Mouse (Mus musculus) Patski (cell line): ENCODE results near the gene Bcl11b. TPM values are rescaled to one million over a fixed set of nuclear protein-coding genes. Genes with fewer than 3 reads are reported as not detected.

Experiments used
- ATAC-seq: fragments of 100-300 bp; one replicate; pipeline ENCODE4 v1.8.0; 2021
- CTCF ChIA-PET: fragments of 350-600 bp; sonication (Branson Sonifier 250); formaldehyde crosslinking; loops from one replicate; lab custom pipeline; 2022; ENCODE audit warnings: inconsistent platforms; lab: Charles Lee
- POLR2A ChIA-PET: fragments of 350-600 bp; sonication (Branson Sonifier 250); formaldehyde crosslinking; loops from one replicate; lab custom pipeline; 2022; ENCODE audit warnings: antibody characterized with exemption, inconsistent platforms; lab: Charles Lee
- DNase-seq: peaks from one replicate; pipeline ENCODE4 v3.0.0-alpha.2; 2011; ENCODE audit warnings: low read depth, low spot score
- H3K27me3 ChIP-seq: fragments of 371-371 bp; one replicate; pipeline ENCODE4 v1.5.1; 2021
- CTCF ChIP-seq: fragments of 100-300 bp; IDR thresholded peaks from one replicate; pipeline ENCODE4 v1.5.1; 2021
- in situ Hi-C: fragments of 300-500 bp; cut with MboI; formaldehyde crosslinking; loops from 3 replicates; pipeline ENCODE4 v1.11.1; 2018; ENCODE audit warnings: low pct_unique_long_range_greater_than_20kb, mixed read lengths
- polyA plus RNA-seq: library from polyadenylated mRNA; unstranded; gene quantifications from one replicate; pipeline ENCODE4 v1.2.3, GENCODE M21; 2021

Gene Bcl11b
- polyA plus RNA-seq, 1 experiment from 2014 or later, result 0.06 TPM

DNA sequence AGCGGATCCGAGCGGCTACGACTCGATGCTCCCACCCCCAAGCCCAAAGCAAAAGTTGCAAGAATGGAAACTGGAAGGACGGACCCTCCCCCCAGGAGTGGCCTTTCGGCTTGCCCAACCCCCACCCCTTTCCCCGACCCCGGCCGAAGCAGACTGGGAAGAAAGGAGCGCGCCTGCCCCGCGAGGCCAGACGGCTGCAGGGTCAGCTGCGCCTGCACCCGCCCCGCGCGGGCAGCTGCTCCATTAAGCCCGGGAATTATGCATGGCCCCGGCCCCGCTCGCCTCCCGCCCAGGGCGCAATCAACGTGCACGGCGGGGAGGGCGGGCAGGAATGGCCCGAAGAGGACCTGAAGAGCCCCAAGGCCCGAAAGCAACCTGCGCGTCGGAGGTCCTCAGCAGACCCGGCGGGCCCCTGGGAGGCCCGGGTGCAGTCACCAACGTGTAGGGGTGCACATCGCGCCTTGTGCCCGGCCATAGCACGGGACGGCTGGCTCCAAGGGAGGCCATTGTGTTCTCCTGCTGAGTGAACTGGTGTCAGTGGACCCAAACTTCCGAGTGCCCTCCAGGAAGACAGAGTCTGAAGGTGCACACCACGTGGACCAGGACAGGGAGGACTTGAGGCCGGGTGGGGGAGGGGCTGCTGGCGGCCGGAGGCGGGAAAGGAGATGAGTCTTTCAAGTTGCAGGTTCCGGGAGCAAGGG, 23.0 kb downstream of the Bcl11b start:
- peaks cover 8% of the 10 kb centered on the region for H3K27me3 ChIP-seq
- CTCF ChIA-PET, result no interaction called here
- no peak for ATAC-seq
- TF ChIP-seq CTCF, result no peak
- in situ Hi-C loops, result no loop called here
- POLR2A ChIA-PET, result no interaction called here
- no peak for DNase-seq

DNA sequence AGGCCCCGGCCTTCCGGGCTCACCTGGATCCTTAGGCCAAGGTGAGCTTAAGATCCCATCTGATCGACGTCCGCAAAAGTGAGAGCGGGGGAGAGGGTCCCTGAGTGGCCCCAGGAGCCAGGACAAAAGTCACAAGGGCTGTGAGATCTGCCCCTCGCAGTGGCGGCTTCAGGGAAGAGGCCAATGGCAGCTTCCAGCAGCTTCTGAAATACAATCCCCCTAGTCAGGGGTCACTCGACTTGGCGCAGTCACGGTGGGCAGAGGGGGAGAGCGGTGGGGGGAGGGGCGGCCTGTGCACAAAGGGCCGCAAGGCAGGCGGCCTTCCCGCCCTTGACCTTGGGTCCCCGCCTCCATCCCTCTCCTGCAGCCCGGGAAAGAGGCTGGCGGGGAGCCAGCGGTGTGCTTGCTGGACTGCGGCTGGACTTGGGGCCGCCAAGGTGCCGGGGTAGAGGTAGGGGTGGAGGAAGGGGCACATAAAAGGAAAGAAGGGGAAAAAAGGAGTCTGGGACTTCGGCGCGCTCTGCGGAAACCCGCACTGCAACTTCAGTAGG, 23.6 kb downstream of the Bcl11b start:
- TF ChIP-seq CTCF, result no peak
- peaks cover 8% of the 10 kb centered on the region for H3K27me3 ChIP-seq
- POLR2A ChIA-PET, result no interaction called here
- CTCF ChIA-PET, result no interaction called here
- DNase-seq, result no peak
- ATAC-seq, result no peak
- in situ Hi-C loops, result no loop called here

DNA sequence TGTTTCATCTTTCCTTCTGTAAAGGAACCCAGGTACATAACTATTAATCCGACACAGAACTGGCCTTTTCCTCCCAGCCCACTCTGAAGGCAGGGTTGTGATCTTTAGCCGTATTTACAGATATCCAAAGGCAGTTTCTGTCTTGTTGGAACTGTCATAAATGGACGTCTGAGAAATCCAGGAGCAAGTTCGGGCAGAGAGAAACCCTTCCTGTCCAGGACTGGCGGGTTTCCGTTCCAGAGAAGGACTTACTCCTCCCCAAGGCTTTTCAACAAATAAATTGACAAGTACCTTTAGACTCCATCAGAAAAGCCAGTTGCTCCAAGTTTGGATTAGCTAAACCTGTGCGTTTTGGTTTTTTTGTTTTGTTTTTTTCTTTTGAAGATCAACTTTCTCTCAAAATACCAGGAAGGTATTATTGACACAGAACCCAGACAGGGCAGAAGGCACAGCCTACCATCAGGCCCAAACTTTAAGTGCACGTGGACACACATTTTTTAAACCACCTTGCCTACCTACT, 24.6 kb downstream of the Bcl11b start:
- in situ Hi-C loops, result no loop called here
- ChIA-PET POLR2A (no interaction called here), CTCF (no interaction called here)
- no peak for DNase-seq
- TF ChIP-seq CTCF, result no peak
- H3K27me3 ChIP-seq, result peaks cover under 1% of the 10 kb centered on the region
- no peak for ATAC-seq

DNA sequence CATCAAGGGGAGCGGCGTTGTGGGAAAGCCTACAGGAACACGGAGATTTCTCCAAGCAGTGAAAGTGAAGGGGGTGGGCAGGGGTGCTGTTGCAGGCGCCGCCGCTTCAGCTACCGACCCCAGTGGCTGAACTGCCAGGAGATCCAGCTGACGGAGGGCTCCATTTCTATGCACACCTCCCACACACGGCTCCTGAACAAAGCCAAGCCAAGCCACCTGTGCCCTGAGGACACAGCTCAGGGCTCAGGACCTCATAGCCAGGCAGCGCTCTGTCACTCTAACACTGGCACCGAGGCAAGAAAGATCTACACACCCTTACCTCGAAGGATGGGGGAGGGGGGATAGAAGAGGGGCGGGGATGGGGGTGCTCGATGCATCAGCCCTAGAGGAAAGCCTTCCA, 25.3 kb downstream of the Bcl11b start:
- no peak for TF ChIP-seq CTCF
- no peak for ATAC-seq
- no peaks in the 10 kb centered on the region for H3K27me3 ChIP-seq
- ChIA-PET CTCF (no interaction called here), POLR2A (no interaction called here)
- in situ Hi-C loops, result no loop called here
- no peak for DNase-seq

DNA sequence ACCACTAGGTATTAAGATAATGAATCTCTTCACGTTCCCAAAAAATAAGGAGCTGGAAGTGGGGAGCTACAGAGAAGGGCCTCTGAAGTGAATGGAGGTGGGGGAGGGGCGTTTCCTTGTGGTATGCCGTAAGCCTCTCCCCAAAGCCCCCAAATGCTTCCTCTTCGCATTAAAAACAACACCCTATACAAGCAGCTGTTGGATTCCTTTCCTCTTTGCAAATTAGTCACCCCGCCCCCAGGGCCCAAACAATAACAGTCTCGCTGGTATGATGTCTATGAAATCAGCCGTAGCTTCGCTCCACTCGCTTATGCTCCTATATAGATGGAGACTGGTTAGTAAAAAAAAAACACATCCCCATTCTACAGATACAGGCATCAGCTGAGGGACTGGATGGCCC, 25.9 kb downstream of the Bcl11b start:
- DNase-seq, result no peak
- in situ Hi-C loops, result no loop called here
- ChIA-PET POLR2A (interaction anchor here (0.6 kb wide), 1 partner anchor 183 kb away, joined by 3 read pairs; no protein-coding TSS in a partner anchor), CTCF (no interaction called here)
- no peak for ATAC-seq
- TF ChIP-seq CTCF, result no peak
- no peaks in the 10 kb centered on the region for H3K27me3 ChIP-seq

DNA sequence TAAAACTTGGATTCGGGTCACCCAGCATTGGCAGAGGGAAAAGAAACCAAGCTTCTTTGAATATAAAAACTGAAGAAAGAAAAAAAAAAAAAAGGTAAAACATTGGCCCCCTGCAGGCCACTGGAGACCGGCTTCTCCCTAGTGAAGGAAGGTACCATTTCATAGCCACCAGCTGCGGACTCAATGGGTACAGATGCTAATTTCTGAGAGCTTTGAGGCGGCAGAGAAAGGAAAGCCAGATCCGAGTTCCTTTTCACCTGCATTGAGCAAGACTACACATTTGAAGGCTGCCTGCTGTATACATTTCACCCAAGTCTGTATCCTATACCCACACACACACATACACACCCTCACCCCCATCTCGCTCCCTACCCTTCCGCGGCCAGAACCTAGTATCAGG, 26.3 kb downstream of the Bcl11b start:
- ATAC-seq, result no peak
- ChIA-PET CTCF (no interaction called here), POLR2A (interaction anchor here (0.6 kb wide), 1 partner anchor 183 kb away, joined by 3 read pairs; no protein-coding TSS in a partner anchor)
- no peak for DNase-seq
- TF ChIP-seq CTCF, result no peak
- H3K27me3 ChIP-seq, result no peaks in the 10 kb centered on the region
- in situ Hi-C loops, result no loop called here

DNA sequence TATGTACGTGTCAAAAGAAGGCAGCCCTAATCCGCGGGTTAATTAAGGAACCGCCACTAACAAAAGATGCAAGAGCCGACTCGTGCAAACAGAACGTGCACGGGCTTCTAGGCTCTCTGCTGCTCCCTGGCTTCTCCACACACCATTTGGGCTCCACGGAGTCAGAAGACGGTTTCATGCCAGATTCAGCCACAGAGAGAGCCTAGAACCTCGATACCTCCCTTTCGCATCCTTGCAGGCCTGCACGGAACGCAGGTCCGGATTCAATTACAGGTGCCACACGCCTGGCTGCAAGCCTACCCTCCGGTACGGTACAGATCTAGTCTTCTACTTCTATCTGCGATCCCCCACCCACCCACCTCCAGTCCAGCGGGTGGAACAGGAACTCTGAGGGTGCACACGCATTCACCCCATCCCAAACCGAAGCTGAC, 26.8 kb downstream of the Bcl11b start:
- H3K27me3 ChIP-seq, result no peaks in the 10 kb centered on the region
- POLR2A ChIA-PET, result no interaction called here
- in situ Hi-C loops, result no loop called here
- CTCF ChIA-PET, result no interaction called here
- TF ChIP-seq CTCF, result no peak
- no peak for DNase-seq
- ATAC-seq, result no peak

DNA sequence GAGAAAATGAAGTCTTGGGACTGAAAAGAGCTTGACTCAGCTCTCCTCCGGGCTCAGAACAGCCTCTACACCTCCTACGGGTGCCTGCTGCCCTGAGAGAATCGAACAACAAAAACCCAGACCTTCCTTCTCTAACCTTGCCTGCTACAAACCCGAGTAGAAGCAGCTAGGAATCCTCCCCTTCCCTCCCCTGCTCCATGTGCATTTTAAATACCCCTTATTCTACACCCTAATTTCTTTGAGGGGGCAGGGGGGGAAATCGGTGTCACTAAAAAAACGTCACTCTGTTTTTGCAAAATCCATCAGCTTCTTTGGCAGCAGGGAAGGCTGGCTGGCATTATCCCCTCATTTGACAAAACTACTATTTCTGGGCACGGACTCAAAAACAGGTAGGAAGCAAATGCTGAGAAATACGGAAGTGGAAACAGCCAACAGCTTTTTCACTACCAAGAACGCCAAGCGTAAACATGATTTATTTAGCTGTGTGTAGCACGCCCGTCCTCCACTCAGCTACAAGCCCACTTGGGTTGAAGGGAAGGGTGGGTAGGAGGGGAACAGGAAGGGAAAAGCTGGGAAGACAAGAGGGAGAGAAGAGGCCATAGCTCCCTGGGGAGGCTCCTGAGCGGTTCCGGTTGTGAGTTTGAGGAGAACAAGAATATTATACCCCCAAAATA, 27.4 kb downstream of the Bcl11b start:
- CTCF ChIA-PET, result no interaction called here
- peaks cover 3% of the 10 kb centered on the region for H3K27me3 ChIP-seq
- DNase-seq, result no peak
- in situ Hi-C loops, result no loop called here
- no peak for TF ChIP-seq CTCF
- ATAC-seq, result no peak
- POLR2A ChIA-PET, result no interaction called here

DNA sequence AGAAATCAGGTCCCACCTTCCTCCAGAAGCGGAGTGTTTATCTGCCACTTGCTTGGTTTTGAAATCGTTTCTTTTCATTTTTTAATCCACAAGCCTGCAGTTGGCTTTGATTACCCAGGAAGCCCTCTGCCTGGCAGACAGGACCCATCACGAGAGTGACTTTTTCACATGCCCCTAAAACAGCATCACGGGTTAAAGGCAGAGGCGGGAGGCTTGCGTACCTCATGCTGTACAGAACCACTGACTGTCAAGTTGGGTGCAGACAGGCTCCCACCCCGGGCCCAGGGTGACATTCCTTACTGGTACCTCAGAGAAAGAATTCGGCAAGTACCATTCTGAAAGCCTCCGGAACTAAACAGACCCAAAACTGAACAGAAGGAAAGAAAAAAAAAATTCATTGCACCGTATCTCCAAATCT, 27.9 kb downstream of the Bcl11b start:
- ATAC-seq (no peak), DNase-seq (no peak)
- ChIA-PET CTCF (no interaction called here), POLR2A (no interaction called here)
- H3K27me3 ChIP-seq, result peaks cover 3% of the 10 kb centered on the region
- no peak for TF ChIP-seq CTCF
- in situ Hi-C loops, result no loop called here

DNA sequence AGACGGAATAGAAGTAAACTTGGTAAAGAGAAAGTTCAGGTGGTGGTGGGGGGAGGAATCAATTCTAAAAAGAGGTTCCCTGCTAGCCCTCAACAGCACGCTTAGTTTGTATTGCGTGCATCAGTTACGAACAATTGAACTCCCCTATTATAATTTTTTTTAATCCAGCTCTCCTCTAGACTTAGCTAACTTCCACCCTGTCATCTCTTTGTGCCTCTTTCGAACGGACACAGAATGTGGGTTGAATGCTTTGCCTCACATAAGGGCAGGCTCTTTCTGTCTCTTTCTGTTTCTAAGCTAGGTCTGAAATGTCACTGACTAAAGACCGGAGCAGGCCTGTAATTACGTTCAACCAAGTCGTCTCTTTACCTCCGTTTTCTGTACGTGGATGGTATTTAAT, 28.9 kb downstream of the Bcl11b start:
- in situ Hi-C loops, result no loop called here
- peaks cover 8% of the 10 kb centered on the region for H3K27me3 ChIP-seq
- POLR2A ChIA-PET, result no interaction called here
- no peak for TF ChIP-seq CTCF
- CTCF ChIA-PET, result no interaction called here
- ATAC-seq, result no peak
- no peak for DNase-seq

DNA sequence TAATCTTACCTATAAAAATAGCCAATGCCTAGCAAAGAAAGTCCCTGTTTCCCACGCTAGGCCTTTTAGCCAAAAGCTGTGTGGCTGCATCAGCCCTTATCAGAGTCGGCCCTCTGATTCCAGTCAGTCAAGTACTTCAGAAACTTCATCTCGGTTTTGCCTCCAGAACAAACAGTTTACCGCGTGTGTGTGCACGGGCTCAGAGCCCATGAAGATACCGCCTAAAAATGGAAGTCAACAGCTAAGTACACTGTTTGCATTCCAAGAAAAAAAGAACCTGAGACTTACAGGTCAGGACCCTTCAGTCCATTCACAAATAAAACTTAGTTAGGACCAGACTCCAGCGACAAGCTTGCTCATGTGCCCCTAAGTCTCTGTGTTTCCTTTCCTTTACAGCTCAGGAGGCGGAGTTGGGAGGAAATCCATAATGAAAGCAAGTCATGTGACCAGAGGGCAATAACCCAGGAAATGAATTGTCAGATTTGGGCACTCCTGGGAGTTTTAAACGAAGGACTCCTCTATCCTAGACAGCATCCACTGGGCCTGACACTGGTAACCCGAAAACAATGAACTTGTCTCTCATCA, 29.8 kb downstream of the Bcl11b start:
- ChIA-PET CTCF (no interaction called here), POLR2A (no interaction called here)
- no peak for TF ChIP-seq CTCF
- DNase-seq, result no peak
- H3K27me3 ChIP-seq, result peaks cover 8% of the 10 kb centered on the region
- ATAC-seq, result no peak
- in situ Hi-C loops, result no loop called here
